Mouse (Mus musculus) hindbrain, embryonic 13.5 days (tissue): ENCODE data around the gene Ccdc191. TPM values are rescaled to one million over a fixed set of nuclear protein-coding genes. Genes with fewer than 3 reads are reported as not detected.

Experiments
- ATAC-seq: fragments of 200-750 bp; cut with Nextera tagmentation; 2 replicates; pipeline ENCODE4 v1.8.0; 2017; ENCODE audit warnings: moderate TSS enrichment; ENCODE audit not compliant: low FRiP score
- H3K27ac ChIP-seq: fragments of 300-500 bp; sonication (generic); 2 replicates; pipeline ENCODE4 v1.5.1; 2015; ENCODE audit warnings: inconsistent platforms, mild to moderate bottlenecking, moderate library complexity
- H3K27me3 ChIP-seq: fragments of 300-500 bp; sonication (generic); 2 replicates; pipeline ENCODE4 v1.6.1; 2015; ENCODE audit warnings: mild to moderate bottlenecking, inconsistent platforms
- H3K36me3 ChIP-seq: fragments of 300-500 bp; sonication (generic); 2 replicates; pipeline ENCODE4 v1.6.1; 2015; ENCODE audit warnings: mild to moderate bottlenecking, inconsistent platforms
- H3K4me1 ChIP-seq: fragments of 300-500 bp; sonication (generic); replicated peaks from 2 replicates; pipeline ENCODE4 v1.6.1; 2015; ENCODE audit warnings: inconsistent platforms
- H3K4me2 ChIP-seq: fragments of 300-500 bp; sonication (generic); 2 replicates; pipeline ENCODE4 v1.6.1; 2015; ENCODE audit warnings: inconsistent platforms, mild to moderate bottlenecking, moderate library complexity
- H3K4me3 ChIP-seq: fragments of 300-500 bp; sonication (generic); 2 replicates; pipeline ENCODE4 v1.5.1; 2015; ENCODE audit warnings: mild to moderate bottlenecking, inconsistent platforms
- H3K9ac ChIP-seq: fragments of 300-500 bp; sonication (generic); 2 replicates; pipeline ENCODE4 v1.6.1; 2015; ENCODE audit warnings: mild to moderate bottlenecking, inconsistent platforms
- H3K9me3 ChIP-seq: fragments of 300-500 bp; sonication (generic); 2 replicates; pipeline ENCODE4 v1.6.1; 2016; ENCODE audit warnings: inconsistent platforms
- WGBS: fragments of 180-500 bp; shearing (Covaris S2); methylation state at CpG from one replicate; pipeline ENCODE4 v1.1.7; 2015; 5-methylcytosine and 5-hydroxymethylcytosine counted together
- microRNA-seq: library from miRNA; unstranded; fragments of <30 nt; microRNA quantifications from one replicate; pipeline ENCODE4, GENCODE M21; 2016
- polyA plus RNA-seq: library from polyadenylated mRNA; unstranded; fragments of >200 nt; fragmentation: Nextera tagmentation; extraction: Ambion mirVana; gene quantifications from 2 replicates; pipeline ENCODE4 v1.2.1, GENCODE M21; 2015

The Ccdc191 gene
- polyA plus RNA-seq, 1 experiment from 2014 or later: 12.0 TPM

DNA sequence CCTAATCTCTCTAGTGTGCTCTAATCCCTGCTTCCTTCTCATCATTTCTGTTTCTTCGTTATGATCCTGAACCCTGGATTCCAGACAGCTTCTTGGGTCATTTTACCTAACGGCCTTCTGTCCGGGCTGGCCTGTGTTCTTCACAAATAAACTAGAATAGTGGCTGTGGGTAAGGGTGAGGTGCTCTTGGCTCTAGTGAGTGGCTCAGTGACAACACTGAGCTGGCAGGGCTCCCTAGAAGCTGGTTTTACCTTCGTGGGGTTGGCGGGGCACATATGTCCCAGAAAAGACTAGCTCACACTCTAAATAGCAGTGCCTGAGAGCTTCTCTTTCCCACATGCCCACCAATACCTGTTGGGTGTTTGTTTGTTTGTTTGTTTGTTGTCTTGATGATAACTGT is 109.9 kb downstream of the Ccdc191 start:
- no peaks in the 10 kb centered on the region for H3K27me3 ChIP-seq
- no peak overlapping the region for H3K4me3 ChIP-seq
- no peak for ATAC-seq
- H3K9ac ChIP-seq: no peak overlapping the region
- H3K4me1 ChIP-seq: no peaks in the 10 kb centered on the region
- no peaks in the 10 kb centered on the region for H3K9me3 ChIP-seq
- WGBS: 89% methylated on average over 5 of the region's 5 CpGs
- no peak overlapping the region for H3K4me2 ChIP-seq
- H3K27ac ChIP-seq: no peak overlapping the region
- H3K36me3 ChIP-seq: no peaks in the 10 kb centered on the region

DNA sequence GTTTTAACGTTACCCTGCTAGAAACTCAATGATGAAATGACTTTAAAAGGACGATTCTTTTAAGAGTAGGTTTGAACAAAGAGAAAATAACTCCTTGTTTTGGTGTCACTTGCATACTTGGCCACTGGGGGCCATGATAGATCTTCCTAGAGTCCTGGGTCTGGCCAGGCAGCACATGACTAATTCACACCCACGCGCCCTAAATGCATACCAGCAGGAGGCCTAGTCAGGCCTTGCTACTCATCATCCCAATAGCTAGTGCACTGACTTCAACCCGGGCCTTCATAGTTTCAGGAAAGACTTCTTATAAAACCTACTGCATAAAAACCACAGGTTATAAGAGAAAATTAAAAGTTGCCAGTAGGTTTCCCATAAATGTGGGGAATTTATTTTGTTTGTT is 112.5 kb downstream of the Ccdc191 start:
- no peaks in the 10 kb centered on the region for H3K9me3 ChIP-seq
- 59% methylated on average over 5 of the region's 5 CpGs for WGBS

DNA sequence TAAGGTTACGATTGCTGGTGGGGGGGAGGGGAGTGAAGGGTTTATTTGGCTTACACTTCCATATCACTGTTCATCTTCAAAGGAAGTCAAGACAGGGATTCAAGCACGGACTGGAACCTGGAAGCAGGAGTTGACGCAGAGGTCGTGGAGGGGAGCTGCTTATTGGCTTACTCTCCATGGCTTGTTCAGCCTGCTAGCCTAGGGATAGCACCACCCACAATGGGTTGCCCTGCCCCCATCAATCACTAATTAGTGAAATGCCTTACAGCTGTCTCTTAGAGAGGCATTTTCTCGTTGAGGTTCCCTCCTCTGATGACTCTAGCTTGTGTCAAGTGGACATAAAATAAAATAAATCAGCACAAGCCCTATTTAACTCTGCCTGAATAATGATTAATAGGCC is 121.4 kb downstream of the Ccdc191 start:
- H3K36me3 ChIP-seq: no peaks in the 10 kb centered on the region
- H3K27me3 ChIP-seq: no peaks in the 10 kb centered on the region
- H3K4me3 ChIP-seq: no peak overlapping the region
- no peaks in the 10 kb centered on the region for H3K9me3 ChIP-seq
- no peak for ATAC-seq
- H3K9ac ChIP-seq: no peak overlapping the region
- H3K4me1 ChIP-seq: no peaks in the 10 kb centered on the region
- no peak overlapping the region for H3K4me2 ChIP-seq
- no peak overlapping the region for H3K27ac ChIP-seq
- WGBS: 68% methylated on average over 5 of the region's 5 CpGs

More for the DNA sequence above, 112.5 kb downstream of the Ccdc191 start:
- no peak overlapping the region for H3K4me2 ChIP-seq
- ATAC-seq: no peak
- no peak overlapping the region for H3K9ac ChIP-seq
- no peak overlapping the region for H3K4me3 ChIP-seq
- no peaks in the 10 kb centered on the region for H3K36me3 ChIP-seq
- H3K4me1 ChIP-seq: no peaks in the 10 kb centered on the region
- no peak overlapping the region for H3K27ac ChIP-seq
- H3K27me3 ChIP-seq: no peaks in the 10 kb centered on the region

Small RNA genes within 50 kb of the gene (microRNA-seq; reads per million reads assigned to microRNA genes)
- gene Mir3470b: not detected

Other genes starting within 250 kb of the Ccdc191 start
- gene Tigit, start 225.7 kb upstream of the Ccdc191 start, polyA plus RNA-seq: not detected in 2 replicates
- gene Drd3, start 135.8 kb upstream of the Ccdc191 start, polyA plus RNA-seq: not detected in 2 replicates
- 20.5 and 22.2 TPM in 2 replicates for gene Qtrt2, start 37.0 kb downstream of the Ccdc191 start, polyA plus RNA-seq
- gene Zdhhc23, start 90.0 kb downstream of the Ccdc191 start, polyA plus RNA-seq: 1.7 and 1.8 TPM in 2 replicates
- 2.9 and 3.9 TPM in 2 replicates for gene Gramd1c, start 173.5 kb downstream of the Ccdc191 start, polyA plus RNA-seq
- 93.6 and 97.9 TPM in 2 replicates for gene Atp6v1a, start 249.9 kb downstream of the Ccdc191 start, polyA plus RNA-seq